Comparison of ENCODE assay signal across 23 mouse cellular contexts in the genomic region with DNA sequence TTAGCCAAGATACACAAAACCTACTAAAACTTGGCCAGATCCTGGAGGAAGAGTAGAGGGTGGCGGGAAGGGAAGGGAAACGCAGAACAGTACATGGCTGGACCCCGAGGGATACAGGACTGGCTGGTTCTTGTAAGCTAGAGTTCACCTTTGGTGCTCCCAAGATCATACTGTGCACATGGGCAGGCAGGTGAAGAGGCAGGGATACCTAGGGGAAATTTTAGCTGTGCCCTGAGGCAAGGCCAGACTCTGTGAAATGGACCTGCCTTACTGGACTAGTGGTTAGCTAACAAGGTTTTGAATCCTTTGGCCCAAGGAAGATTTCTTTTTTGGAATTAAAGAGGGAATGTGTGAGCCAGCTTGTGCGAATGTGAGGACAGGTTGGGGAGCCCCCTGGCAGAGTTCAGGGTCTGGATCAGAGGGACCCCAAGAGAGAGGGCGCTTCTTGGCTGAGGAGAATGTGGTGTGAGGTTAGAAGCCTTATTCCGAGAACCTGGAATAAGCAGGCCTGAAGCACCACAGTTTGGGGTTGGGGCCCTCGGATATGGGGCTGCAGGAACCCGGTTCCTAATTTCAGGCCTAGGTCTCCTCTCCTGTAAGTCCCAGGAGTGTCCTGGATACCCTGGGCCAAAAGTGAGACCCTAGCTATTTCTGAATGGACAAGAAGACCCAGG. TPM values are rescaled to one million over a fixed set of nuclear protein-coding genes. Genes with fewer than 3 reads are reported as not detected.
DNase-seq lines count a peak whose midpoint lies in the region; ATAC-seq and TF ChIP-seq lines count a peak whose summit lies in the region.
"Had no signal": no experiment of that assay in that cellular context is flagged by ENCODE, and none has a peak within 500 bp of the region (broad histone marks: within the 10 kb centered on the region; RNA-seq: fewer than 3 reads in every experiment).

No protein-coding gene starts in this region.

- peak overlapping the region; percentile 50 for H3K4me2 ChIP-seq in heart, embryonic 13.5 days
- H3K4me2 ChIP-seq in lung, embryonic 15.5 days = peak overlapping the region; percentile 67
- H3K4me2 ChIP-seq in limb, embryonic 13.5 days (replicated peaks) = peak overlapping the region; percentile 76
- H3K4me2 ChIP-seq in forebrain, postnatal 0 days (ENCODE audit: low read depth) = no peak overlapping the region

- TF ChIP-seq POLR2A in brain, embryonic 14.5 days (IDR thresholded peaks at IDR 0.05; ENCODE audit: borderline replicate concordance, extremely low read depth, insufficient read depth, insufficient read length, poor library complexity, severe bottlenecking) = no peak

- peaks cover 23% of the 10 kb centered on the region for H3K4me1 ChIP-seq in heart, embryonic 13.5 days
- H3K4me1 ChIP-seq in lung, embryonic 15.5 days = peaks cover 19% of the 10 kb centered on the region
- peaks cover 69% of the 10 kb centered on the region for H3K4me1 ChIP-seq in limb, embryonic 13.5 days
- no peaks in the 10 kb centered on the region for H3K4me1 ChIP-seq in forebrain, postnatal 0 days (ENCODE audit: insufficient read depth)

- no peak for TF ChIP-seq CTCF in brain, embryonic 14.5 days (IDR thresholded peaks at IDR 0.05; ENCODE audit: borderline replicate concordance, extremely low read depth, insufficient read depth, insufficient read length)
- TF ChIP-seq CTCF in forebrain, postnatal 0 days (IDR thresholded peaks at IDR 0.05; ENCODE audit: low read depth) = no peak

- WGBS in heart, embryonic 13.5 days = 29% methylated on average over 8 of the region's 8 CpGs
- 30% methylated on average over 8 of the region's 8 CpGs for WGBS in lung, embryonic 15.5 days
- WGBS in limb, embryonic 13.5 days = 34% methylated on average over 8 of the region's 8 CpGs
- 23% methylated on average over 8 of the region's 8 CpGs for WGBS in forebrain, postnatal 0 days

- no peak for DNase-seq in heart, postnatal 4 days
- no peak for DNase-seq in lung, postnatal 10 days
- peak; percentile 3 for DNase-seq in brain, embryonic 14.5 days (ENCODE audit: low read depth)
- DNase-seq in forebrain, postnatal 0 days = no peak
- DNase-seq: adrenal gland, adult 8-10 months; cerebellum, adult 2 months; gastrocnemius, postnatal 14 days; thymus, adult 18-20 months had no signal

- ATAC-seq in heart, embryonic 13.5 days (ENCODE audit: extremely low read depth, insufficient number of reproducible peaks, low FRiP score, low TSS enrichment) = no peak
- ATAC-seq in lung, embryonic 15.5 days (ENCODE audit: borderline replicate concordance, extremely low read depth, low FRiP score, low TSS enrichment) = no peak
- no peak for ATAC-seq in limb, embryonic 13.5 days (ENCODE audit: low FRiP score, low read depth)
- ATAC-seq in forebrain, postnatal 0 days = no peak
- no peak for ATAC-seq in activated CD4-positive, CD25-positive, alpha-beta regulatory T cell, adult 4 months
- ATAC-seq: hindbrain, postnatal 0 days; midbrain, embryonic 16.5 days had no signal

- H3K9me3 ChIP-seq in heart, embryonic 13.5 days = no peaks in the 10 kb centered on the region
- H3K9me3 ChIP-seq in lung, embryonic 15.5 days = no peaks in the 10 kb centered on the region
- H3K9me3 ChIP-seq in limb, embryonic 13.5 days = no peaks in the 10 kb centered on the region
- no peaks in the 10 kb centered on the region for H3K9me3 ChIP-seq in forebrain, postnatal 0 days (ENCODE audit: low read length)

- peaks cover 96% of the 10 kb centered on the region for H3K27me3 ChIP-seq in heart, embryonic 13.5 days (replicated peaks)
- peaks cover 82% of the 10 kb centered on the region for H3K27me3 ChIP-seq in lung, embryonic 15.5 days
- H3K27me3 ChIP-seq in limb, embryonic 13.5 days = peaks cover 75% of the 10 kb centered on the region
- H3K27me3 ChIP-seq in forebrain, postnatal 0 days (ENCODE audit: insufficient read depth, low read length) = peaks cover 82% of the 10 kb centered on the region

- peak overlapping the region; percentile 48; the same call in 1 of the 2 replicates for H3K9ac ChIP-seq in heart, embryonic 13.5 days
- H3K9ac ChIP-seq in lung, embryonic 15.5 days = peak overlapping the region; percentile 67
- H3K9ac ChIP-seq in limb, embryonic 13.5 days = peak overlapping the region; percentile 89
- H3K9ac ChIP-seq in forebrain, postnatal 0 days = no peak overlapping the region

- H3K36me3 ChIP-seq in heart, embryonic 13.5 days = no peaks in the 10 kb centered on the region
- no peaks in the 10 kb centered on the region for H3K36me3 ChIP-seq in lung, embryonic 15.5 days
- no peaks in the 10 kb centered on the region for H3K36me3 ChIP-seq in limb, embryonic 13.5 days
- no peaks in the 10 kb centered on the region for H3K36me3 ChIP-seq in forebrain, postnatal 0 days (ENCODE audit: insufficient read depth)

- peak overlapping the region; percentile 42 for H3K4me3 ChIP-seq in heart, embryonic 13.5 days
- peak overlapping the region; percentile 61 for H3K4me3 ChIP-seq in lung, embryonic 15.5 days
- peak overlapping the region; percentile 56 for H3K4me3 ChIP-seq in limb, embryonic 13.5 days
- H3K4me3 ChIP-seq in forebrain, postnatal 0 days (ENCODE audit: low read depth, low read length) = no peak overlapping the region
- H3K4me3 ChIP-seq: layer of hippocampus, adult 2 months; left cerebral cortex, adult 2 months had no signal

- no peak overlapping the region for H3K27ac ChIP-seq in heart, embryonic 13.5 days (replicated peaks)
- peak overlapping the region; percentile 89 for H3K27ac ChIP-seq in lung, embryonic 15.5 days
- peak overlapping the region; percentile 91 for H3K27ac ChIP-seq in limb, embryonic 13.5 days
- H3K27ac ChIP-seq in forebrain, postnatal 0 days (ENCODE audit: low read depth, low read length) = no peak overlapping the region
- H3K27ac ChIP-seq: hindbrain, postnatal 0 days; layer of hippocampus, adult 2 months; left cerebral cortex, adult 2 months; macrophage had no signal

RNA-seq across cellular contexts. Expression of gene Tbx4, which starts 3.0 kb away (rescaled TPM):
- polyA plus RNA-seq in heart, embryonic 13.5 days (2015; fragmentation: Nextera tagmentation; extraction: Ambion mirVana) = 2.5 and 3.2 TPM in 2 replicates
- total RNA-seq in heart, postnatal 4 days (2021) = under 1 TPM in 1 of 2 experiments, not detected in 1; 0.09 TPM
- polyA plus RNA-seq in lung, embryonic 15.5 days (2015; fragmentation: Nextera tagmentation; extraction: Ambion mirVana) = 78.8 and 81.3 TPM in 2 replicates
- 0.33 and 0.42 TPM in 2 replicates for polyA plus RNA-seq in brain, embryonic 14.5 days (2012; rRNA removed)
- polyA plus RNA-seq in limb, embryonic 13.5 days (2015; fragmentation: Nextera tagmentation; extraction: Ambion mirVana) = 25.1 and 29.3 TPM in 2 replicates
- 0.15 and 0.33 TPM in 2 replicates for total RNA-seq in forebrain, postnatal 0 days (2014; rRNA removed)
- 0.19 TPM in 2 replicates for polyA plus RNA-seq in forebrain, postnatal 0 days (2015; fragmentation: Nextera tagmentation; extraction: Ambion mirVana)
- not detected for polyA plus RNA-seq in activated CD4-positive, CD25-positive, alpha-beta regulatory T cell, adult 4 months (2017; shearing (Covaris generic))
- total RNA-seq: liver, adult 2 months had no signal
- polyA plus RNA-seq: macrophage had no signal

RNA-seq across cellular contexts. Expression of gene Gm11444, which starts 39.1 kb away (rescaled TPM):
- not detected in 2 replicates for polyA plus RNA-seq in heart, embryonic 13.5 days (2015; fragmentation: Nextera tagmentation; extraction: Ambion mirVana)
- not detected for total RNA-seq in heart, postnatal 4 days (2021)
- polyA plus RNA-seq in lung, embryonic 15.5 days (2015; fragmentation: Nextera tagmentation; extraction: Ambion mirVana) = 0.62 TPM in 1 of 2 replicates, not detected in the other
- not detected in 2 replicates for polyA plus RNA-seq in brain, embryonic 14.5 days (2012; rRNA removed)
- 0.28 TPM in 1 of 2 replicates, not detected in the other for polyA plus RNA-seq in limb, embryonic 13.5 days (2015; fragmentation: Nextera tagmentation; extraction: Ambion mirVana)
- total RNA-seq in forebrain, postnatal 0 days (2014; rRNA removed) = not detected in 2 replicates
- polyA plus RNA-seq in forebrain, postnatal 0 days (2015; fragmentation: Nextera tagmentation; extraction: Ambion mirVana) = not detected in 2 replicates
- 1 to 10 TPM in 1 of 2 experiments, not detected in 1; 1.0 TPM for polyA plus RNA-seq in activated CD4-positive, CD25-positive, alpha-beta regulatory T cell, adult 4 months (2017; shearing (Covaris generic))
- total RNA-seq: adrenal gland, adult 8-10 months; ES-E14; gastrocnemius, postnatal 14 days; hindbrain, postnatal 0 days; layer of hippocampus, adult 2 months; left cerebral cortex, adult 2 months; liver, adult 2 months had no signal
- polyA plus RNA-seq: C2C12; cerebellum, adult 2 months; heart, embryonic 14.5 days; hindbrain, postnatal 0 days; kidney, embryonic 16.5 days; liver, adult 2 months; macrophage; midbrain, embryonic 16.5 days; neural tube, embryonic 14.5 days had no signal

RNA-seq across cellular contexts. Expression of gene Tbx2, which starts 56.8 kb away (rescaled TPM):
- 2.0 and 2.9 TPM in 2 replicates for polyA plus RNA-seq in heart, embryonic 13.5 days (2015; fragmentation: Nextera tagmentation; extraction: Ambion mirVana)
- 10 to 100 TPM; 11.3 to 11.5 TPM for total RNA-seq in heart, postnatal 4 days (2021)
- polyA plus RNA-seq in lung, embryonic 15.5 days (2015; fragmentation: Nextera tagmentation; extraction: Ambion mirVana) = 40.9 and 44.9 TPM in 2 replicates
- polyA plus RNA-seq in brain, embryonic 14.5 days (2012; rRNA removed) = 5.9 and 8.9 TPM in 2 replicates
- polyA plus RNA-seq in limb, embryonic 13.5 days (2015; fragmentation: Nextera tagmentation; extraction: Ambion mirVana) = 5.0 and 5.1 TPM in 2 replicates
- total RNA-seq in forebrain, postnatal 0 days (2014; rRNA removed) = 1.9 and 5.1 TPM in 2 replicates
- 0.42 and 0.44 TPM in 2 replicates for polyA plus RNA-seq in forebrain, postnatal 0 days (2015; fragmentation: Nextera tagmentation; extraction: Ambion mirVana)
- polyA plus RNA-seq in activated CD4-positive, CD25-positive, alpha-beta regulatory T cell, adult 4 months (2017; shearing (Covaris generic)) = under 1 TPM in 1 of 2 experiments, not detected in 1; 0.13 TPM
- polyA plus RNA-seq: macrophage had no signal

Comparison
In these comparisons a context has a peak if more than half of its experiments do, and no peak if none do; other contexts are left out.
1. H3K27ac ChIP-seq: peak in lung, embryonic 15.5 days (single experiment) and limb, embryonic 13.5 days (single experiment); none in heart, embryonic 13.5 days (single experiment) and forebrain, postnatal 0 days (single experiment).